Mouse (Mus musculus): ENCODE measurements around the gene Fcho2. TPM values are rescaled to one million over a fixed set of nuclear protein-coding genes. Genes with fewer than 3 reads are reported as not detected.
A peak's percentile ranks its signal among the peaks of the same experiment; 100 is the strongest.
"Not testable (repeated sequence)": the region's sequence is repeated elsewhere in the genome, so short reads cannot be mapped to it uniquely, and the experiment has no call there.

The Fcho2 gene
- total RNA-seq (2014; fragmentation: Nextera tagmentation) (42.2 and 43.0 TPM in 2 replicates), total RNA-seq (2017) (14.7 and 18.3 TPM in 2 replicates)

- peak; percentile 88 for ATAC-seq (replicated peaks; ENCODE audit: low FRiP score, low TSS enrichment, poor library complexity, severe bottlenecking)
Observed at GRCm38 (mm10) chr13:98815147-98815785, at the start of gene Fcho2. Gene Fcho2, minus strand, starts transcription at chr13:98815449.

- ATAC-seq (replicated peaks; ENCODE audit: low FRiP score, low TSS enrichment, poor library complexity, severe bottlenecking) = no peak
Observed at GRCm38 (mm10) chr13:98855291-98855690, 40.0 kb upstream of the Fcho2 start.

- no peak for ATAC-seq (replicated peaks; ENCODE audit: low FRiP score, low TSS enrichment, poor library complexity, severe bottlenecking)
Observed at GRCm38 (mm10) chr13:98845794-98846193, 30.5 kb upstream of the Fcho2 start.

- ATAC-seq (replicated peaks; ENCODE audit: low FRiP score, low TSS enrichment, poor library complexity, severe bottlenecking) = peak; percentile 57; the same call in 1 of the 2 replicates
Observed at GRCm38 (mm10) chr13:98836423-98837088, 21.3 kb upstream of the Fcho2 start.

- ATAC-seq (replicated peaks; ENCODE audit: low FRiP score, low TSS enrichment, poor library complexity, severe bottlenecking) = peak; percentile 89
Observed at GRCm38 (mm10) chr13:98835740-98836139, 20.5 kb upstream of the Fcho2 start.

- ATAC-seq (replicated peaks; ENCODE audit: low FRiP score, low TSS enrichment, poor library complexity, severe bottlenecking) = no peak
Observed at GRCm38 (mm10) chr13:98834723-98835122, 19.5 kb upstream of the Fcho2 start.

GRCm38 (mm10) chr13:98834199-98834598 lies 18.9 kb upstream of the Fcho2 start:
- ATAC-seq (replicated peaks; ENCODE audit: low FRiP score, low TSS enrichment, poor library complexity, severe bottlenecking) = no peak

- ATAC-seq (replicated peaks; ENCODE audit: low FRiP score, low TSS enrichment, poor library complexity, severe bottlenecking) = no peak
Observed at GRCm38 (mm10) chr13:98832451-98833450, 17.5 kb upstream of the Fcho2 start.

- ATAC-seq (replicated peaks; ENCODE audit: low FRiP score, low TSS enrichment, poor library complexity, severe bottlenecking) = not testable (repeated sequence)
Observed at GRCm38 (mm10) chr13:98829026-98829425, 13.8 kb upstream of the Fcho2 start.

GRCm38 (mm10) chr13:98825574-98825973 lies 10.3 kb upstream of the Fcho2 start:
- no peak for ATAC-seq (replicated peaks; ENCODE audit: low FRiP score, low TSS enrichment, poor library complexity, severe bottlenecking)

GRCm38 (mm10) chr13:98819094-98819493 lies 3.8 kb upstream of the Fcho2 start:
- ATAC-seq (replicated peaks; ENCODE audit: low FRiP score, low TSS enrichment, poor library complexity, severe bottlenecking) = no peak

GRCm38 (mm10) chr13:98818205-98818604 lies 3.0 kb upstream of the Fcho2 start:
- ATAC-seq (replicated peaks; ENCODE audit: low FRiP score, low TSS enrichment, poor library complexity, severe bottlenecking) = no peak

- ATAC-seq (replicated peaks; ENCODE audit: low FRiP score, low TSS enrichment, poor library complexity, severe bottlenecking) = no peak
Observed at GRCm38 (mm10) chr13:98817766-98818165, 2.5 kb upstream of the Fcho2 start.

- ATAC-seq (replicated peaks; ENCODE audit: low FRiP score, low TSS enrichment, poor library complexity, severe bottlenecking) = not testable (repeated sequence)
Observed at GRCm38 (mm10) chr13:98816981-98817660, 1.9 kb upstream of the Fcho2 start.

GRCm38 (mm10) chr13:98816571-98816970 lies 1.3 kb upstream of the Fcho2 start:
- ATAC-seq (replicated peaks; ENCODE audit: low FRiP score, low TSS enrichment, poor library complexity, severe bottlenecking) = no peak

- no peak for ATAC-seq (replicated peaks; ENCODE audit: low FRiP score, low TSS enrichment, poor library complexity, severe bottlenecking)
Observed at GRCm38 (mm10) chr13:98814275-98815040, 791 bp downstream of the Fcho2 start.

- no peak for ATAC-seq (replicated peaks; ENCODE audit: low FRiP score, low TSS enrichment, poor library complexity, severe bottlenecking)
Observed at GRCm38 (mm10) chr13:98813596-98814274, 1.5 kb downstream of the Fcho2 start.

- ATAC-seq (replicated peaks; ENCODE audit: low FRiP score, low TSS enrichment, poor library complexity, severe bottlenecking) = no peak
Observed at GRCm38 (mm10) chr13:98813167-98813566, 2.1 kb downstream of the Fcho2 start.

Data from megakaryocyte-erythroid progenitor cell, adult 5-6 weeks (primary cell).